Mouse (Mus musculus) c-Kit-positive CD71-positive TER-119-negative erythroid progenitor cells, embryonic 14.5 days (primary cell): ENCODE results near the gene Slc7a6os.
A peak's percentile ranks its signal among the peaks of the same experiment; 100 is the strongest.

Experiments used
- DNase-seq: peaks from one replicate; pipeline ENCODE4 v3.0.0-alpha.2; 2013; ENCODE audit warnings: low read depth

Gene Slc7a6os

GRCm38 (mm10) chr8:106177594-106177993 is 33.1 kb downstream of the Slc7a6os start:
- no peak for DNase-seq

- DNase-seq = no peak
These were observed 33.8 kb downstream of the Slc7a6os start for GRCm38 (mm10) chr8:106176891-106177290.

- DNase-seq = no peak
These were observed 37.2 kb downstream of the Slc7a6os start for GRCm38 (mm10) chr8:106173566-106173965.

- no peak for DNase-seq
These were observed 40.7 kb downstream of the Slc7a6os start for GRCm38 (mm10) chr8:106169934-106170480.

- no peak for DNase-seq
These were observed 41.5 kb downstream of the Slc7a6os start for GRCm38 (mm10) chr8:106169017-106169933.

- DNase-seq = peak; percentile 67
These were observed 42.2 kb downstream of the Slc7a6os start, which contains the start of gene Slc7a6 for GRCm38 (mm10) chr8:106168356-106169016. TSS of gene Slc7a6 (plus strand) at chr8:106168857.

GRCm38 (mm10) chr8:106165460-106165859 is 45.3 kb downstream of the Slc7a6os start:
- peak; percentile 52 for DNase-seq

GRCm38 (mm10) chr8:106163251-106163650 is 47.5 kb downstream of the Slc7a6os start:
- no peak for DNase-seq

GRCm38 (mm10) chr8:106159876-106160275 is 50.9 kb downstream of the Slc7a6os start:
- DNase-seq = no peak

GRCm38 (mm10) chr8:106158381-106158780 is 52.4 kb downstream of the Slc7a6os start:
- no peak for DNase-seq

- DNase-seq = no peak
These were observed 53.3 kb downstream of the Slc7a6os start for GRCm38 (mm10) chr8:106157419-106157818.

GRCm38 (mm10) chr8:106152876-106153275 is 57.9 kb downstream of the Slc7a6os start:
- no peak for DNase-seq

GRCm38 (mm10) chr8:106151041-106151440 is 59.7 kb downstream of the Slc7a6os start:
- DNase-seq = no peak
